Mouse (Mus musculus): ENCODE results near the gene Phactr2. TPM values are rescaled to one million over a fixed set of nuclear protein-coding genes. Genes with fewer than 3 reads are reported as not detected.

Phactr2 gene
- 5.6 and 6.1 TPM in 2 replicates for polyA plus RNA-seq (2012; rRNA removed)

DNA sequence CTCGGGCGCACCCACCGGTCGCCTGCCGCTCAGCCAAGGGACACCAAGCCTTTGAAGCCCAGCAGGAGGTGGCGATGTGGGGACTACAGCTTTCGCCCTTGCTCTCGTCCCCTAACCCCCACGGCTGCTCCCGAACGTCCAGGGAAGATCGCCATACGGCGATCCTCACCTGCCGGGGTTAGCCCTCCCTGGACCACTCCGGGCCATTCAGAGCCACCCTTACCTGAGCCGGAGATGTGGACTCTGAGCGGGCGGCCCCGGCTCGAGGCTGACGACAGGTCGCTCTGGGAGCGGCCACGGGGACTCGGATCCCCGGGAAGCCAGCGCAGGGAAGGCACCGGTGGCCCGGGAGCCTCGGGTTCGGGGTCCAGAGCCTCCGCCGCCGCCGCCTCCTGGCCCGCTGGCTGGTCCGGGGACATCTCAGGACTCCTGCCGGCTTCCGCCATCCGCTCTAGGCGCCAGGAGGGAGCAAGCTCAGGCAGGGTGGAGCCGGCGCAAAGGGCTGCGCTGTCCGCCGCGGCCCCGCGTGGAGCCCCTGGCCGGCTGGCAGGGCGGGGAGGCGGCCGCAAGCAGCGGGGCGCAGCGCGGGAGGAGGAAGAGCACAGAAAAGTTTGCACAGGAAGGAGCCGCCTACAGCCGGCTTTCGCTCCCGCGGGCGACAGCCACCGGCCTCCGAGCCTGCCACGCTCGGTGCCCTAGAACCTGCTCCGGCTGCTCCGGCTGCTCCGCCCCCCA lies at the start of gene Phactr2:
Phactr2 (minus strand) TSS at position 580 of the 735 bp plus-strand sequence.

DNA sequence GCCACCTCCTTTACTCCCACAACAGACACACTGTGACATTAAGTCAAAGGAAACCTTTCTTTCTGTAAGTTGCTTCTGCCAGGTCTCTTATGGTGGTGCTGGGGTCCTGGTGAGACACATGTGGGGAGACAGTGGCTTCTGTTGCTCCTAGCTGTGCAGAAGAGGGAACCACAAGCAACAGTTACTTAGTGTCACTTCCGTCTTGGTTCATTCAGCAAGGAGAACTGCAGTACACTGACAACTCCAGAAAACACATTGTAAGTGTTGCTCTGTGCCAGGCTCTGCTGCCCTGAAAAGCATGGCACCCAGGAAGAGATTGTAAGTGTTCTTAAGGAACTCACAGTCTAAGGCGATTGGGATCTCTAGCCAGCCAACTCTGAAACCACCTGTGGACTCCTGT lies 25.1 kb upstream of the Phactr2 start, which contains the start of gene Fuca2:
Fuca2 (plus strand) TSS at position 210 of the 400 bp plus-strand sequence.

DNA sequence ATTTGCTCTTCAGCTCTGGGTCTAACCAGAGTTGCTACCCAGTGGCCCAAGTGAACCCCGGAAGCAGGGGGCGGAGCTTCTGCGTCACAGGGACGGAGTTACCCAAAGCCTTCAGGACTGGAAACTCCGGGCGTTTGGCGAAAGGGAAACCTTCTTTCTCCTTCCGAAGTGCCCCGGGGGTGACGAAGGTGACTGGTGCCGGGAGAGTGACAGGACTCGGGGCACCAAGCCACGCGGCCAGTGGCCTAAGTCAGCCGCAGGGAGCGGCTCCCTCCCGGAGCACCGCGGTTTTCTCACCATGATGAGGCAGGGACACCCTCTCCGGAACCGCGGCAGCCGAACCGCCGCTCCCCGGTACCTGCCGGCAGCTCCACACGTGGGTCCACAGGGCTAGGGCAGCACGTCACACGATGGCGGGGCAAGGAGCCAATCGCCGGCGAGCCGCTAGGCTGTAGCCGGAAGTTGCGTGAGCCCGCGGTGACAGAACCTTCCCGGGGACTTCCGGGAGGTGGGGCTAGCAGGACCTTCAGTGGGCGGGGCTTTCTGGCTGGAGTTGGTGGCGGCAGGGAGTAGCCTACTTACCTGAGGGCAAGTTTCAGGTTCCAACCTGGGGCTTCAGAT lies 281.4 kb downstream of the Phactr2 start, which contains the start of gene Ltv1:
Ltv1 (minus strand) TSS at position 438 of the 621 bp plus-strand sequence.

DNA sequence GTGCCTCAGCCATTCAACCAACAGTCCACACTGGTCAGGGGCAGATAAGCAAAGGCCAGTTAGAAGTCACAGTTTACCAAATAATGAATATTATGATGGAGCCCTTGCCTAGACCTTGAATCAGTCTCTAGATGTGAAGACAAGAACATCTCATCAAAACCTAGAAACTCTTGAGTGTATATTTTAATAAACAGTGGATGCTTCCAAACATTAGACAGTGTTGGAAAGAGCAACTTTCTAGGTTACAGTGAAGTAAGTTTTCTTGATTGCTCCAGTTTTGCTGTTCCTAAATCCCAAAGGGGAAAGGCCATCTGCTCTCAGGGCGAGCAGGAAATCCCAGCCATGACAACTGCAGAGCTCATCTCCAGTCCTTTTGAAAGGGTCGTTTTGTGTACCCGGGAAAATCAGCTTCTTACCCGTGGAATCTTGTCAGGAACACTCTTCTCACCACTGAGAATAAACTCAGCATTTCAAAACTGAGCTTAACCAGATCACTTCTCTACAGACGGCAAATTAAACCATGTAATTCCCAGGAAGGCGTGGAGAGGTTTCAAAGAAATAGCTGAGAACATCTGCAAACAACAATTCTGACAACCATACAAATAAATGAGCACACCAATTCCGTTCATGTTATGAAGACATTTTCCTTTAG lies 296.1 kb downstream of the Phactr2 start, which contains the start of gene Zc2hc1b:
Zc2hc1b (minus strand) TSS at position 51 of the 652 bp plus-strand sequence.

Other genes with a start within 250 kb of the Phactr2 start
- gene Fuca2, start 25.1 kb upstream of the Phactr2 start, polyA plus RNA-seq (2012; rRNA removed) = 43.0 and 45.7 TPM in 2 replicates
- gene Adat2, start 78.5 kb upstream of the Phactr2 start, polyA plus RNA-seq (2012; rRNA removed) = 2.5 and 3.1 TPM in 2 replicates
- 3.4 and 5.0 TPM in 2 replicates for gene Pex3, start 78.7 kb upstream of the Phactr2 start, polyA plus RNA-seq (2012; rRNA removed)

Measured in colon, adult 2 months (tissue).